Mouse (Mus musculus) cerebellum, adult 9-10 months (tissue): ENCODE measurements around the gene Tmem150c.

Source experiments
- DNase-seq: peaks from one replicate; pipeline ENCODE4 v3.0.0; 2022

The Tmem150c gene

DNA sequence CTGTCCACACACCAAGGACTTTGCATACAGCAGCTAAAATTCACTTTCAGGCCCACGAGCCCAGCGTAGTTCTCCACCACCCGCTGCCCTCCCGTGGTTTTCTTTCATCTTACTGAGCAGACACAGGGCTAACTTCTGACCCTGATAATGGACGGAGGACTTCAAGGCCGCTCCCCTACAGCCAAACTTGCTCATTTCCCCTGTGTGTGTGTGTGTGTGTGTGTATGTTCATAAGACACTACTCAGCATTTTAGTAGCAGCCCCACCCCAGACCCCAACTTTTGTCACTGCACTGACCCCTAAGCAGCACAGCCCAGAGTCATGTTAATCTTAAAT lies at the start of gene Tmem150c:
Gene Tmem150c (minus strand): TSS at position 171 of the 336 bp plus-strand sequence.
- DNase-seq = no peak

DNA sequence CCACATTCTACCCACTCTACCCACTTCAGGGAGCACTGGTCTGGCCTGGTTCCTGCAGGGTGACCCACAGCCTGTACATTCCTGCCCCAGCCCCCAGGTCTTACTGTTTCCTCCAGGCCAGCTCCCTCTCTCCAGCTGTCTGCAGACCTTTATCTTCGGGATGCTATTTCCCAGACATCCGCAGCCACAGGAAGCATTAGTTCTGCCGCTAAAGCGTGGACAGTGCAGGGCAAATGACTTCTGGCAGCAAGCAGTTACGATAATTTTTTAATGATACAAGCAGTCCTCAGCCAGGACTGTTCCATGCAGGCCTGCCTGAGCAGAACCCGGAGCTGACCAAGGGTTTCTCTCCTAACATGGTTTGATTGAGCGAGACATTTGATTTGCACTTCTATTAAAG lies 49.5 kb upstream of the Tmem150c start:
- no peak for DNase-seq

DNA sequence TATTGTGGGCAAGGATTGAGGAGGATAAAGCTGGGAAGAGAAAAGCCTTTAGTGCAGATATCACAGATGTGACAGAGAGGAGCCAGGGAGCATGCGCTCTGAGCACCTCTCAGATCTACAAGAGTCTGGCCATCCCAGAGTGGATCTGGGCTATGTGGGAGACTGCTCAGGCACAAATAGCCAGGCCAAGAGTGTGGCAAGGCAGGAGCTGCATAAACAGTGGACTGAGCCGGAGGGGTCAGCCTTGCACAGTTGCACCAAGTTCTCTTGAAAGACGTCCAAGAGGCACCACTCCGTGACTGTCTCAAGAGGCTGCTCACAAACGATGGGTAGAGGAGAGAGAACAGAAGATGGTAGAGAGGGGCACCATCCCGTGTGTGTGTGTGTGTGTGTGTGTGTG lies 47.1 kb upstream of the Tmem150c start:
- DNase-seq = no peak

DNA sequence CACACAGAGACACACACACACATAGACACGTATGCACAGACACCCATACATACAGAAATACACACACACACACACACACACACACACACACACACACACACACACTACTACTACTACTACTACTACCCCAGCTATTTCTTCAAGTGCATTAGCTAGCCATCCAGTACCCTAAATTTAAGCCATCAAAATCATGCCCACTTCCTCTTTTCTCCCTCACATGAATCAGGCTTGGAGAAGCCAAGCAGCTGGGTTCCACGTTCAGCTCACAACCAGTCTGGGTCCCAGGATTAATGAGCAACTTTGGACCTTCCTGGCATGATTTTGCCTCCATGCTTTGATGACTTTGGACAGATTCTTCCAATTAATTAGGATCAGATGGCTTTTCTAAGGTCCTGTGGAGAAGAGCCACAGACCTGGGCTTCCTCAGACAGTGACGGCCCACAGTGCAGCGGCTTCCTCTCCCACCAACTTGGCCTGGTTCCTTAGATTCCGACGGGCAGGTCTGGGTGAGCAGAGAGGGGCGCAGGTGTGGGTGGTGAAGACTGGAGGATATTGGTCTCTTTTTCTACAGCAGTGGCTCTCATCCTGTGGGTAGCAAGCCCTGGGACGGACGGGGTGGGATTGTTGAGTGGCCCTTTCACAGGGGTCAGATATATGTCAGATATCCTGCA lies 46.0 kb upstream of the Tmem150c start:
- DNase-seq = no peak

DNA sequence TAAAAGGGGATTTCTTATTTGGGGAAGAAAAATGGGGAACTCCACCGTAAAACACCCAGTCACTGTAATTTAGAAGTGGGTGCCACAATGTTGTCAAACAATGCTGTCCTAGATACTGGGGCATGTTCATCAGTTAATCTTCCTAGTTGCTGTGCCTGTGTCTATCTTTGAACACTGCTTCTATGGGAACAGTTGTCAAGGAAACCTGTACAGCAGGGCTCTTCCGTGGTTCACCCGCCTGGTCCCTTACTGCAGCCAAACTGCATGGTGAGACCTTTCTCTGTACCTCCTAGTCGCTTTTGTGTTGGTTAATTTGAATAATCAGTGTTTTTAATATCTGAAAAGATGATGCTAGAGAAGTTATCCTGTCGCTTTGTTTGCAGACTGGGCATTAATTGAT lies 41.2 kb upstream of the Tmem150c start:
- no peak for DNase-seq

DNA sequence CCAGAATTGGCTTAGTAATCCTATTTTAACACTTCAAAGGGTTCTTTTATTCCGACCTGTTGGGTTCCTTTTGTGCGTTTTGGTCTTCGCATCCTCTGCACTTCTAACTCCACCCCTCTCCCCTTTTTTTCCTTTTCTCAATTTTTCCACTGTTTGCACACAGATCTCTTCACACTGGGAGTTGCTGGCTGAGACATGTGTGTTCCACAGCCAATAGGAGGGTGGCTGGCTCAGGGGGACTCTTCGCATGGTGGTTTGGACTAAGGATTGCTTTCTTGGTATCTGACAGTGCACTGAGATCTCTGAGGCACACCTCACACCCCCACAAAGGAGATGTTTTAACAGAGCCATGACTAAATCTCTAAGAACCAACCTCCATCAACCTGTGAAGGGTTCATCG lies 40.7 kb upstream of the Tmem150c start:
- no peak for DNase-seq

DNA sequence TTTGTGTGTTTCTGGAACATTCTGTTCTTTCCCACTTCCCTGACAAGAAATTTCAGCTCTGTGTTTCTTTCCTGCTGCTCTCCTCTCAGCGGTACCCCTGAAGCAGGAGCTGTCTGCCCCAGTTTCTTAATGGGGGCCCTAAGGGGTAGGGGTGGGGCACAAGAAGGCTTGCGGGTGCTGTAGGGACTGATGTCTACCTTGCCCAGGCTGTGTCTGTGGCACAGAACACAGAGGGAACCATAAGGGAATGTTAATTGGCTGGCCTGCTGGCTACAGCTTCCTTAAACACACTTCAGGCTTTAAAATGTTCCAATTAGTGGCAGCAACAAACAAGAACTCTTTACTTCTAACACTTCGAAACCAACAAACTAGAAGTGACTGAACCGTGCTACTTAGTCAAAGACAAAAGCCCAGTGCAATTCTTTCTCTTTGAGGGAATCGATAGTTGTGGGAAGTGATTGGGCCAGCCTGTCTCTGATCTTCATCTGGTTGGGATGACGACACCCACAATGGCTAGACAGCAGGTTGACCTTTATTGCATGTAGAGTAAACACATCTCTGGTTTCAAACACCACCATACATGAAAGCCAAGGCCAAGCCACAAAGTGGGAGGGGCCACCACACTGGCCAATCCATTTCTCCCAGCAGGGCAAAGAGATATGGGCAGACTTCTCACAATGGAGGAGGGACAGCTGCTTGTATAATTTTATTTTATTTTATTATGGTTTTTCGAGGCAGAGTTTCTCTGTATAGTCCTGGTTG lies 39.7 kb upstream of the Tmem150c start:
- no peak for DNase-seq

DNA sequence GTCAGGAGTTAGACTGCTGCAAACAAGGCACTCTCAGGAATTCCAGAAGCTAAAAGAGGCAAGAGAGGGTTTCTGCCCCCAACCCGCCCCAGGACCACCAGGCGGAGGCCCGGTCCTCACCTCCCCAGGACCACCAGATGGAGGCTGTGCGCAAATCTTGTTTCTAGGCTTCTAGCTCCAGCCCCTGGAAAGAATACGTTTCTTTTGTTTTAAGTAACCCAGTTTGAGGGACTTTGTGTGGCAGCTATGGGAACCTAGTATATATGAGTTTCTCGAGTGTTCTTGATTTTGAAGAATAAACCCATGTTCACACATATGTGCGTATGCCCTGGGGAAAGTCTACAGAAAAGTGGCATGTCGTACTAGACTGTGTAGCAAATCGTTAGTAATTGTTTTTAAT lies 37.9 kb upstream of the Tmem150c start:
- DNase-seq = no peak

DNA sequence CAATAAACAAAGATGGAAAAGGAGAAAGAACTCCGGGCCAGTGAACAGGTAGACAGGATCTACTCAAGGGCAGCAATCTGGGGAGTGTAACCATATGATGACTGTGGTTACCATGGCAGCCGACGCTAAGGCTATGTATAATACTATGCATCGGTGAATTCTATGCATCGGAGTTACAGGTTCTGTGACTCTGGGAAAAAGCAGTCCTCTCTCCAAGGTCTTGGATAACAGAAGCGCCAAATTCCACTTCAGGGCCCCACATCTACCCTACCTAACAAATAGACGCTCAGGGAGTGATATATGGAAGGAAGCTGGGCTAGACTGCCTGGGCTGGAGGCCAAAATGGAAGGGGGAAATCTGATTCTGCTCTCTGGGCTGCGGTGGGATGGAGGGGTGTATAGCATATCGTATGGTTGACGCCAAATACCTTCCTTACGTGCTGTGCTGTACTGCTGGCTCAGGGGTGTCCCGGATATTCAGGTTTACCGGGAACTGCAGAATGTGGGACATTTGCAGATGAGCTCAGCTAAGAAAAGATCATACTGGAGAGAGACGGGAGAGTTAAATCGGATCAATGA lies 37.3 kb upstream of the Tmem150c start:
- no peak for DNase-seq

DNA sequence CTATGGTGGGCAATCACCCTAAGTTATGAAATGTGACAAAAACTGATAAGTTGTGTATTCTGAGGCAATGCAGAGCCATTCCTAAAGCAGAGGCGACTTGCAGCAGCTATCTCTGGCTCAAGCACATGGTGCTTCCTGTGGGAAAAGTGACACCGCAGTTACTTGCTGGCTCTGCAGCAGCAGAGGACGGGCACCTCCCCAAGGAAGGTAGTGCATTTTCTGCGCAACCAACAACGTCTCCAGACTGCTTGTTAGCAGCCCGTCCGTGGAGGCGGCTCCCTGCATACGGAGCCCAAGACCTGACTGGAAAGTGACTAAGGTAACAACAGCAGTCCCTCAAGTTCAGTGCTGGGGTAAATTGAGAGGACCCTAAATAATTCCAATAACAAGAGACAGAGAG lies 36.8 kb upstream of the Tmem150c start:
- DNase-seq = no peak

DNA sequence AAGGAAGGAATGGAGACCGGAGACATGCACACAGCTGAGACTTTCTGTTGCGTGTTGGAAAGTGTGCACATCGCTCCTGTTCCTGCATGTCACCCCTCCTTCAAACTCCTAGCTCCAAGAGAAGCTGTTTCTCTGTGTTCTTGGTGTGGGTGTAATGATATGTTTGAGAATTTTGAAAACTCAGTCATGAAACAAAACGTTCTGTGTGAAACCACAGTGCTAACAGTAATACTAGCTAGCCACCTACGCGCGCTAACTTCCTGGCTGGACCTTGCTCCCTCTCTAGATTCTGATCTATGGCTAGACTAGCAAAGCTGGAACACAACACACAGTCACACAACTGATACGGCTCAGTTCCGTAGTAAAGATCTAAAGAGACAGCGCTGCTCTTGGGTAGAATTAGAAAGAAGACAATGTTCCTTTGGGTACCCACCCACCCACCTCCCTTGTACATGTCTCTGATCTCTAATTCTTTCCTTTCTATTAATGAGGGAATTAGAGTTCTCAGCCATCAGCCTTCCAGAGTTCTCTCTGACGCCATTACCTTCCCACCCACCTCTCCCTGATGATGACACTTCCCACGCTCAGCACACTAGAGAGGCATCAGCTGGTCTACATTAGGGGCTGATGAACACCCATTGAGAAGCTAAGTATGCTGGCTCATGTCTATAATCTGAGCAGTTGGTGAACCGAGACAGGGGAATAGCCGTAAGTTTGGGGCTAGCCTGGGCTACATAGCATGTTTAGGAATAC lies 32.0 kb upstream of the Tmem150c start:
- DNase-seq = no peak

DNA sequence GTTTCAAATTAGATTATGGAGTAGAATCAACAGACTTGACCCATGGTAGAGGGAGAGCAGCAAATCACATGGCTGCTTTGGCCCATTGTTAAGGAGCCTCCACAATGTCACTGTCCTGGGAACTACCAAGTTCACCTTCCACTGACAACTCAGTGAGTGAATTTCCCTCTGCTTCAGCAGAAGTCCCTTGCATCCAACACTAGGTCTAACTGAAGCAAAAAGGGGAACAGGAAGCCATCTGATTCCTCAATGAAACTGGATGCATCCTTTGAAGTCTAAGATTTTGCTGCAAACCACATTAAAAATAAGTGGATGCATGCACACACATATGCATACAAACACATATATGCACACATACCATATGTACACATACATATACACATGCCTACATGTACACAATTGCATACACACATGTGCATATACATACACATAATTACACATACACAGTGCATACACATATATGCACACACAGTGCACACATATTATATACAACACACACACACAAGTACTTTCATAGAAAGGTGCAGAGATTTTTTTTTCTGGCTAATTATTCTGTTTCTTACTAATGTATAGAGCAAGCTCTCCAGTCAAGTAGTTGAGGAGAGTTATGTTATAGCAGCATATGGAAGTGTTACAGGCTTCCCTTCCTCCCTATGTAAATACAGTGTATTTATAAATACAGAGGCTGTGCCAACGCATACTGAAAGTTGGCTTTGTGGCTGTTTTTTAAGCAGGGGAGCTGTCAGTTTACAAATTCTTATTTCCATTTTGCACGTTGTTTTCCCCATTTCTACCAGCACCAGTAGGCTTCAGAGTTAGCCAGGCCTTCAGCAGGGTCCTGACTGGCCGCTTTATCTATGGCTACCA lies 27.7 kb upstream of the Tmem150c start:
- DNase-seq = no peak

DNA sequence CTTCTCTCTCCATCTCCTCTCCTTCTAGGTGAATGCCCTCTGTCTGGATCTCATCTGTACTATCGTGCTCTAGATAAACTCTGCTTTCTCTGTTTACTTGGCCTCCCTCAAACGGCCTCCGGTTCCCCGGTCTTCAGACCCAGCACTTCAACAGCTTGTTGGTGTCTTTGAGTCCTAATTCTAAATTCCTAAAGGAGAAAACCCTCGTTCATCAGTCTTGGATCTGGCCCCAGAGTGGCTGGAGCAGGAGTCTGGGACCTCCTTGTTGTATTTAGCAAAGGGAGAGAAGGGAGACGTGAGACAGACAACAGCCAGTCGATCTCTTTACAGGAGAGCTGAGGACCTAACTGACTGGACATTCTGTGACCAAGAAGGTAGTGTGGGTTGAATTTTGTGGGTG lies 27.0 kb upstream of the Tmem150c start:
- no peak for DNase-seq

DNA sequence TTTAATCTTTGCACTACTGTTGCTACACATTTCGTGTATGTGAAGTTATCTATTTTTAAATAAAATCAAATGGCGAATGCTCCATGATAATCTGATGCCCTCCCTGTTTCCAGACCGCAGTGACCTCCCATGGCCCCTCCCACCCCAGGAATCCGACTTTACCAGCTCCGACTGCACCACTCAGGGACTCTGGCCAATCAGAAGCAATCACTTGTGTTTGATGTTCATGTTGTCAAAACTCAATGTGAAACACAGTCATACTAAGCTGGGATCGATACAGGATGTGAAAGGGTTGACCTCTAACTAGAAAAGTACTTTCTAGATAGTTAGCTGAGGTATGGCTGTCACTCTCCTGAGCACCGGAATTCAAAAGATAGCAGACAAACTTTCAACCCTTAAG lies 26.3 kb upstream of the Tmem150c start:
- DNase-seq = no peak

DNA sequence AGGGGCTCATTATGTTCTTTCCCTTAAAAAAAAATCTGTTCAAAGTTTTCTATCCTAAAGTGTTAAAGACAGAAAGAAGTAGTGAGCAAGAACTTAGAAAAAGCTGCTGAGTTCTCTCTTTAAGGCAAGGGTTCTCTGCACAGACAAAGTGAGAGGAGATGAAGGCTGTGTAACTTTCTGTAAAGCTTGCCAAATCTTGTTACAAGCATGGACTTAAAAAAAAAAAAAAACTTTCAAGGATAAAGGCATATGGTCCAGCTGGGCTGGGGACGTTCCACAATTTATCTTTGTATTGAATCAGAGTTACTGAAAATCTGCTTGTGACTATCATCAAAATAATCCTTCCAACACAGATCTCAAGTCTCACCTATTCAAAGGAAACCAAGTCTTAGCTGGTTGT lies 21.4 kb upstream of the Tmem150c start:
- no peak for DNase-seq

DNA sequence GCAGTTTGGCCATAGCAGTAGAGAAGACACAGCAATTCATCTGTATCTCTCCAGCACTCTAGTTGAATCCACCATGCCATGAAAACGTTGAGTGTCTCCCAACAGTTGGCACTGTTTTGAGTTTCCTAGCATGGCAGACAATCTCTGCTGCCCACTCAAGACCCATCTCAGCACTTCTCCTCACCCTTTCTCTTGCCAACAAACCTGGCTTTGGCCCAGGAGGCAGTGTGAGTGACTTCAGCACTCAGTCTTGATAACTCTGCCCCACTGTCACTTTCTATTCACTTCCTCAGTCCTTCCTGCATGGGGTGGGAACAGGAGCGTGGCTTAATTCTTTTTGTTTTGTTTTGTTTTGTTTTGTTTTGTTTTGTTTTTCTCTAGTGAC lies 19.2 kb upstream of the Tmem150c start:
- no peak for DNase-seq

DNA sequence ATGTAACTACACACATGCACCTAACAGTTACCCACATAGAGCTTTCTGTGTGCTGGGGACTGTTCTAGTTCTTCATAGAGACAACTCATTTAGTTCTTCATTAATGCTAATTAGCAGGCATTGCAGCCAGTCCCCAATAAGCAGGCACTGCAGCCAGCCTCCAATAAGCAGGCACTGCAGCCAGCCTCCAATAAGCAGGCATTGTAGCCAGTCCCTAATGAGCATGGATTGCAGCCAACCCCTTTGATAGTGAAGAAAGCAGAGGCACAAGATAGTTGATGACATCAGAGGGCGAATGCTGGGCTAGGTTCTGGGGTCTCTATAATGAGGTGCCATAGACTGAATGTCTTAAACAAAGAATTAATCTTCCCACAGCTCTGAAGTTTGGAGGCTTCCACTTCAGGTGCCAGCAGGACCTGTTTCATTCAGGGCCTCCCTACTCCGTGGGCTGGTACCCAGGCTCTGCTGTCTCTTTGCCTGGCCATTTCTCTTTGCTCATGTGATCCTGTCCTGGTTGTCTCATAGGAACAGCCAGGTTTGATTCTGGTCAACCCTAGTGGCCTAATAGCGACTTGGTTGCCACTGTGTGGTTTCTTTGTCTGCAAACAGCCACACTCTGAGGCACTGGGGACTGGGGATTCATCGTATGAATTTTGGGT lies 18.6 kb upstream of the Tmem150c start:
- no peak for DNase-seq

DNA sequence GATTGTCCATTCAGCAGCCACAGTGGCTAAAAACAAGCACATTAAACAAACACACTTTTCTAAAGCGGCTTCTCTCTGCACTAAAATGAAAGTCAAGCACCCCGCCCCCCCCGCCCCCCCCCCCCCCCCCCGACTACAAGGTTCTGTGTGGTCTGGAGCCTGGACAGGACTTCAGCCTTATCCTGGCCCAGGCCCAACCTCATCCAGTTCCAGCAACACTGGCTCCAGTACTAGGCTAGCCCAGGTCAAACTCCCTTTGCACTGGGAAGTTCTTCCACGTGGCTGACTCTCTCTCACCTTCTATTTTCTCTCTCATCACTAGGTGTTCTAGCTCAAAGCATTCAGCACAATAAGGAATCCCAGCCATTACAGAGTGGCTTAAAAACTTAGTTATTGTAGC lies 17.9 kb upstream of the Tmem150c start:
- no peak for DNase-seq

DNA sequence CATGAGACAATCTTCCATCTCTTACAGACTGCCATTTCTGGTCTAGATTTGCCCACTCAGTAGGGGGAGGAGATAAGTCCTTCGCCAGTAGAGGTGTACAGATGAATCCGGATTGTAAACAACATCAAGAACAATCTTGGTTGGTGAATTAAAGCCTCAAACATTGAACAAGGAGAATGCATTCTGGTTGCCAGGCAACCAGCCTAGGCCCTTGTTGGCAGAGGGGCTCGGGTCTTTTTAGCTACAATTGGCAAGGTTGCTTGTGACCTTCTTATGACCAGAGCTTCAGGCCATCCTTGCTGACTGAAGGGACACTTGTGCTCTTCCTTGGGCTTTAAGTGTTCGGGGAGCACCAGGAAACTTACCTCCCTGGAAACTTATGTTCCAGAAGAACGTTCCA lies 16.5 kb upstream of the Tmem150c start:
- DNase-seq = no peak

DNA sequence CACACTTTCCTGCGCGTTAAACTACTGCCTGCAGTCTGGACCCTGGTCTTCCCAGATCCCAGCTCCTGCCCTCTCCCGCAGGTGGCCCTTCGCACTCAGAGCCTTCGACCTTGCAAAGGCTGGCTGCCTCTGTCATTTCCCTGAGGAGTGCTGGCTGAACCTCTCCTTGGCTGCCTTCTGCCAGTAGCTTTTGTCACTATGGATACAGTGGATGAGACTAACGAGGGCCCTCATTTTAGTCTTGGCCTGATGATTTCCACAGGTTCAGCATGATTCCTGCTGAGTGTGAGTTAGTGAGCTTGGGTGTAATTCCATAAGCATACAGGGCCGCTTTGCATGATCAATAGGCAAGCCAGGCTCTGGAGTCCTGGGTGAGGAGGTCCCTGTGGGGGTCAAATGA lies 16.0 kb upstream of the Tmem150c start:
- DNase-seq = no peak

DNA sequence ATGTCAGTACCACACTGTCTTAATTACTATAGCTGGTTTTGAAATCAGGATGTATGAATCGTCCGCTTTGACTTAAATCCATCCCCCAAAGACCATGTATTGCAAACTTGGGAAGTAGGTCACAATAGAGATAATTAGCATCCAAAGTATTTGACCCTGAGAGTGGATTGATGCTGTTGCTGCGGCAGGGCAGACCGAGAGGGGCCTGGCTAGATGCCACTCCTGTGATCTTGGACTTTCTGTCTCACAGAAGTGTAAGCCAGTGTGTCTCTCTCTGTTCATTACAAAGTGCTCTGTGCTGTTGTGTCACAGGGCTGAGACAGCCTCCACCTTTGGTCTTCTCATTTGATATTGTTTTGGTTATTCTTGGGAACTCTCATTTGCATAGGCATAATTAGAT lies 12.5 kb upstream of the Tmem150c start:
- DNase-seq = no peak
